Mouse (Mus musculus) yolk sac, embryonic 10.5 days (tissue): ENCODE measurements around the gene Mllt11.
"Not testable (repeated sequence)": the region's sequence is repeated elsewhere in the genome, so short reads cannot be mapped to it uniquely, and the experiment has no call there.

ENCODE experiments used
- DNase-seq: peaks from one replicate; pipeline ENCODE4 v3.0.0-alpha.2; 2017; ENCODE audit warnings: low spot score

The Mllt11 gene

GRCm38 (mm10) chr3:95216655-95217254 is 15.2 kb downstream of the Mllt11 start:
- no peak for DNase-seq

GRCm38 (mm10) chr3:95213609-95213975 is 18.4 kb downstream of the Mllt11 start:
- peak; percentile 40 for DNase-seq

DNA sequence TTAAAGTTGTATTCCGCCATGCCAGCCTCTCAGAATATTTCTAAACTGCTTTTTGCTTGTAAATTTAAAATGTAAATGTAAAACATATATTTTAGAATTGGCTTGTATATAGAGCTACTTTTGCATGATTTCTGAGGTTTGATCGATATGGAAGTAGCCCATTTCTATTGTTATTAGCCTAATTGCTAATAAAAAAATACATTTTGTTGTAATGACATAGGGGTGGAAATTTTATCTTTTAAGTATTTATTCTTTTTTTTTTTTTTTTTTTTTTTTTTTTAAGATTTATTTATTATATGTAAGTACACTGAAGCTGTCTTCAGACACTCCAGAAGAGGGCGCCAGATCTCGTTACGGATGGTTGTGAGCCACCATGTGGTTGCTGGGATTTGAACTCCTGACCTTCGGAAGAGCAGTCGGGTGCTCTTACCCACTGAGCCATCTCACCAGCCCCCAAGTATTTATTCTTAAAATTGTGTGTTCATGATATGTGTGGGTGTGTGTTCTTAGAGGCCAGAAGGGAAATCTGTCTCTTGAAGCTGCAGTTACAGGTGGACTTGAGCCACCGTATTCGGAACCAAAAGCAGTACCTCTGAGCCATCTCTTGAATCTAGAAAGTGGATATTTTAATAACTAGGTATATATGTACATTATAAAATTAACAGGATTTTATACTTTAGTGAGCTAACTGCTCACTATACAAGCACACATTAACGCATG is 18.9 kb downstream of the Mllt11 start:
- DNase-seq: not testable (repeated sequence)

DNA sequence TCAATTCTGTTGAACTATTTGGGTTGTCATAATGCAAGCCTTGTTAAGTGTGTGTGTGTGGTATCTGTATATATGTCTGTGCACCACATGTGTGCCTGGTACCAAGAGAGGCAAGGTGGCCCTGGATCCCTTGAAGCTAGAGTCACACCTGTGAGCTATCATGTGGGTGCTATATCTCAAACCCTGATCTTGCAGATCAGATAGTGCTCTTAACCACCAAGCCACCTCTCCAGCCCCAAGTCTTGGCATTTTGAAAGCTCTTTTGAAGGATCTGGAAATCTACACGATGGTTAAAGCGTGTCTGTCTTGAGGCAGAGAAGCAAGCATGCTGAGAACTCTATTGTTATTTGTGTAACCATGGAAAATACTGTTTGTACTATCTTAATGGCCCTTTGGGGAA is 21.4 kb downstream of the Mllt11 start:
- no peak for DNase-seq

DNA sequence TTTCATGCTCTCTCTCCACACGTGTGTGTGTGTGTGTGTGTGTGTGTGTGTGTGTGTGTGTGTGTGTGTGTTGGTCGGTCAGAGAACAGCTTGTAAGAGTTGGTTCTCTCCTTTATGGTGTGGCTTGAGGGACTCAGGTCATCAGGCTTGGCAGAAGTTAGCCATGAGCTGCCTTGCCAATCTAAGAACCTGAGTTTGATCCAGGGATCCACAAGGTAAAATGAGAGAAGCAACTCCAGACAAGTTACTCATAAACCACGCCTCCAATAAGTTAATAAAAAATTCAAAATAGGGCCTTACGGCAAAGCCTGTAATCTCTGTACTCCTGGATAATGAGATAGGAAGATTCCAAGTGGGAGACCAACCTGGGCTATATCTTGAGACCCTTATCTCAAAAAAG is 23.7 kb downstream of the Mllt11 start:
- DNase-seq: no peak

GRCm38 (mm10) chr3:95203880-95204279 is 28.1 kb downstream of the Mllt11 start:
- no peak for DNase-seq

GRCm38 (mm10) chr3:95200562-95200961 is 31.4 kb downstream of the Mllt11 start:
- DNase-seq: no peak

GRCm38 (mm10) chr3:95200132-95200531 is 31.8 kb downstream of the Mllt11 start:
- peak; percentile 40 for DNase-seq

- no peak for DNase-seq
Observed at GRCm38 (mm10) chr3:95199101-95199500, 32.9 kb downstream of the Mllt11 start.

- DNase-seq: no peak
Observed at GRCm38 (mm10) chr3:95195772-95196171, 36.2 kb downstream of the Mllt11 start.

- no peak for DNase-seq
Observed at GRCm38 (mm10) chr3:95194721-95195135, 37.2 kb downstream of the Mllt11 start.

GRCm38 (mm10) chr3:95186888-95187287 is 45.1 kb downstream of the Mllt11 start:
- DNase-seq: peak; percentile 51

DNA sequence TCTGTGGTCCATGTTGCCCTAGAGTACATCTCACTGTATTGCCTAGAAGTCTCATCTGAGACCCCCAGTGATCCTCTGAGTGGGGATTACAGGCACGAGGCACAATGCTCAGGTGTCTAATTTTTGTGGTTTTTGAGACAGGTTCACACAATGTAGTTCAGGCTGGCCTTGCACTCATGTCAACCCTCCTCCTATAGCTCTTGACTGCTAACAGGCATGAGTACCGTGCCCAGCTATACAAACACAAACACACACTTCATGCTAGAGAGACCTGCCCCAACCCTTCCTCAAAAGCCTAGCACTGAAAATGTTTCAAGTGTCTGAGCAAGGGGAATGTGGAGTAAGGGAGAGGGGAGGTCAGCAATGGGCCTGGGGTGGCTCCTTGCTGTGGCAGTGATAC is 45.9 kb downstream of the Mllt11 start:
- DNase-seq: no peak

GRCm38 (mm10) chr3:95184796-95185577 is 47.0 kb downstream of the Mllt11 start:
- no peak for DNase-seq

DNA sequence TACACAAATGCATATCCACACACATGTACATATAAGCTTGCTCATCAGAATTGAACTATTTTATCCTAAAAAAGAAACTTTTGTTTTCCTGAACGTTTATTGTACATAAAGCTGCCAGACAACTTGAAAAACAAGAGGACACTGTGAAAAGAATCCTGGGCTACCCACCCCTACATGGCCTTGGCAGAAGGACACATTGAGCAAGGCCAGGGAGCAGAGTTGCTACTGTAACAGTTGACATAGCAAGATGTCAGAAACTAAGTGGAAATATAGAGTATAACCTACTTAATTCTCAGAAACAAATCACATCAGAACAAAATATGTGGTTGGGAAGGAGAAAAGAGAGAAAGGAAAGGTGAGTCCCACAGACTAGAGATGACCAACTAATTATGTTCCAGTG is 50.1 kb downstream of the Mllt11 start:
- no peak for DNase-seq

GRCm38 (mm10) chr3:95179890-95180289 is 52.1 kb downstream of the Mllt11 start:
- no peak for DNase-seq

GRCm38 (mm10) chr3:95178948-95179347 is 53.0 kb downstream of the Mllt11 start:
- DNase-seq: no peak

- no peak for DNase-seq
Observed at GRCm38 (mm10) chr3:95177583-95177982, 54.4 kb downstream of the Mllt11 start.

- DNase-seq: no peak
Observed at GRCm38 (mm10) chr3:95176500-95176899, 55.5 kb downstream of the Mllt11 start.

DNA sequence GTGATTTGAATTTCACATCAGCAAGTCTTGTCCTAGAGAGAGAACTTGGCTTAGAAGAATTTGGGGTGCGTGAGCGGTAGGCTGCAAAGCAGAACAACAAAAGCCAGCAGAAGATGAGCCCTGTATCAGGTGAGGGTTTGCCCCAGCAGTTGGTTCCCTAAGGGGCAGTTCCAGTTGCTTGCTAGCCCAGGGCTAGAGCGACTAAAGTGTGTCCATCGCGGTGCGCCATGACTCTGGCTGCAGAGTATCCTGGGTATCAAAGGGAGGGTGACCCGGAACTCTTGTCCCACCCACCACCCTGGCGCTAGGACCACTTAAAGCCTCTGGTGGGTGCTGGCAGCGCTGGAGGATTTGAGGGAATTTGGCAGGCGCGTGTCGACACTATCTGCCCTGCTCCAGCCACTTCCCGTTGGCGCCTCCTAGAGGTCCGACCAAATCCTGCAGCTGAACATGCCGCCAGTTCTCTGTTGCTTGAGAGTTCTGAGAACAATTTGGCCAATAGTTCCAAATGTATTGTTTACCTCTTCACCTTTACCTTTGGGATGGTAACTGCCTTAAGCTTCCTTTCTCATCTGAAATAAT is 57.9 kb downstream of the Mllt11 start:
- peak; percentile 67 for DNase-seq

DNA sequence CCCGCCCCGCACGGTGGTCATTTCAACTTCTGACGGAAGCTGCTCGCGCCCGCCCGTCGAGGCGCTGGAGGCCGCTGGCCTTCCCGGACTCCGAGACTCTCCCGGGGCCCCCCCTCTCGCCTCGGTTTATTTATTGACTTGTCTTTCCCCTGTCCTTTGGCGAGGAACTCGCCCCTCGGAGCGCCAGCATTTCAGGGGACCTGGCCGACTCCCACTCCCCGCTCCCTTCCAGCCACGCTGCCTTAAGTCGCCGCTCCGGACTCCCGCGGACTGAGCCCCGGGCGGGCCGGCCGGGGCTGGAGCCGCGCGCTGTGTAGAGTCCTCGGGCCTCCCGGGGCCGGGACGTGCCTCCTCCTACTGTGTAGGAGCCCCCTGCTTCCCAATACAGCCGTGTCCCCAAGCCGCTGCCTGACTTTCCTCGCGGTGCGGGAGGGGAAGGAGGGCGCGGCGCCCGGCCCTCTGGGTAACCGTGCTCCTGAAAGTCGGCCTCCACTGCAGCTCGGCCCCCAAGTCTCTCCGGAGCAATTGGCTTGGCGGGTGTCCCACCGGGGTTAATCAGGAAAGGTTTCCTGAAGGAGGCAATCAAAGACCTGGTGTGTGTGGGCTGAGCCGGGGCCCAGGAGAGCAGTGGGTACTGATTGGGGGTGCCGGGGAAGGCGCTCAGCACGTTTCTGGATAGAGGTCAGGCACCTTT is 58.6 kb downstream of the Mllt11 start:
- no peak for DNase-seq
